Comparison of ENCODE assay signal across 8 mouse cellular contexts in genomic region chr10:80100982-80101381, GRCm38 (mm10). TPM values are rescaled to one million over a fixed set of nuclear protein-coding genes. Genes with fewer than 3 reads are reported as not detected.
DNase-seq lines count a peak whose midpoint lies in the region; ATAC-seq and TF ChIP-seq lines count a peak whose summit lies in the region.

No protein-coding gene starts in this region.

- TF ChIP-seq POLR2A in ES-Bruce4 (IDR thresholded peaks at IDR 0.05; ENCODE audit: insufficient read depth, low read length), result no peak
- no peak for TF ChIP-seq POLR2A in limb, embryonic 14.5 days (IDR thresholded peaks at IDR 0.05; ENCODE audit: borderline replicate concordance, extremely low read depth, insufficient read depth, insufficient read length)
- TF ChIP-seq POLR2A in small intestine, adult 2 months (IDR thresholded peaks at IDR 0.05; ENCODE audit: low read depth, low read length), result no peak

- H3K27me3 ChIP-seq in ES-Bruce4 (ENCODE audit: control insufficient read depth, insufficient read depth, low read length, poor library complexity, severe bottlenecking), result no peaks in the 10 kb centered on the region
- H3K27me3 ChIP-seq in heart, embryonic 15.5 days, result no peaks in the 10 kb centered on the region
- H3K27me3 ChIP-seq in limb, embryonic 14.5 days (ENCODE audit: control insufficient read depth, insufficient read depth, low read length), result no peaks in the 10 kb centered on the region
- H3K27me3 ChIP-seq in small intestine, adult 2 months (ENCODE audit: control insufficient read depth, insufficient read depth, low read length), result no peaks in the 10 kb centered on the region

- no peak for ATAC-seq in heart, embryonic 15.5 days (replicated peaks; ENCODE audit: insufficient number of reproducible peaks, insufficient read depth, low FRiP score, low read depth)
- ATAC-seq in limb, embryonic 14.5 days (ENCODE audit: low FRiP score, low read depth), result no peak

- no peak overlapping the region for H3K27ac ChIP-seq in ES-Bruce4 (ENCODE audit: insufficient read depth, low read length)
- 0 out of 2 replicates have a peak overlapping the region, but pooled peaks have one; percentile 20 for H3K27ac ChIP-seq in heart, embryonic 15.5 days
- H3K27ac ChIP-seq in limb, embryonic 14.5 days (replicated peaks; ENCODE audit: low read depth, low read length), result no peak overlapping the region
- peak overlapping the region; percentile 90 for H3K27ac ChIP-seq in small intestine, adult 2 months (ENCODE audit: insufficient read depth, low read depth, low read length)

- H3K36me3 ChIP-seq in ES-Bruce4 (ENCODE audit: control insufficient read depth, insufficient read depth, low read length, poor library complexity, severe bottlenecking), result no peaks in the 10 kb centered on the region
- H3K36me3 ChIP-seq in heart, embryonic 15.5 days, result no peaks in the 10 kb centered on the region
- peaks cover 4% of the 10 kb centered on the region; the same call in 1 of the 2 replicates for H3K36me3 ChIP-seq in limb, embryonic 14.5 days (ENCODE audit: control insufficient read depth, insufficient read depth, low read length)
- peaks cover 9% of the 10 kb centered on the region; the same call in 1 of the 2 replicates for H3K36me3 ChIP-seq in small intestine, adult 2 months (ENCODE audit: control insufficient read depth, insufficient read depth, low read length)

- no peak overlapping the region; the same call in 1 of the 2 replicates for H3K9ac ChIP-seq in ES-Bruce4 (ENCODE audit: low read depth, poor library complexity, severe bottlenecking)
- no peak overlapping the region for H3K9ac ChIP-seq in heart, embryonic 15.5 days
- H3K9ac ChIP-seq in limb, embryonic 14.5 days (ENCODE audit: low read depth, low read length, severe bottlenecking), result no peak overlapping the region

- peak; percentile 78 for DNase-seq in adipocyte (ENCODE audit: low spot score)
- no peak for DNase-seq in limb, embryonic 14.5 days (ENCODE audit: low spot score)
- DNase-seq in left cerebral cortex, postnatal 14 days (ENCODE audit: low spot score in 2 of 2), result no peak
- no peak for DNase-seq in thymus, postnatal 36 days
- DNase-seq in yolk sac, embryonic 10.5 days (ENCODE audit: low spot score), result no peak

- no peaks in the 10 kb centered on the region for H3K9me3 ChIP-seq in ES-Bruce4 (replicated peaks; ENCODE audit: control insufficient read depth, insufficient read depth, low read length, poor library complexity, severe bottlenecking)
- H3K9me3 ChIP-seq in heart, embryonic 15.5 days (replicated peaks), result no peaks in the 10 kb centered on the region
- H3K9me3 ChIP-seq in limb, embryonic 14.5 days (ENCODE audit: control insufficient read depth, low read length), result no peaks in the 10 kb centered on the region

- TF ChIP-seq EP300 in ES-Bruce4 (IDR thresholded peaks at IDR 0.05; ENCODE audit: insufficient read depth, low read depth, low read length), result no peak

- 49% methylated on average over 11 of the region's 11 CpGs for WGBS in heart, embryonic 15.5 days
- 48% methylated on average over 11 of the region's 11 CpGs for WGBS in limb, embryonic 14.5 days
- WGBS in small intestine, adult 2 months, result 14% methylated on average over 11 of the region's 11 CpGs

- peaks cover 10% of the 10 kb centered on the region for H3K4me1 ChIP-seq in ES-Bruce4 (ENCODE audit: control insufficient read depth, insufficient read depth, low read length)
- peaks cover 52% of the 10 kb centered on the region for H3K4me1 ChIP-seq in heart, embryonic 15.5 days (replicated peaks)
- H3K4me1 ChIP-seq in limb, embryonic 14.5 days (ENCODE audit: control insufficient read depth, insufficient read depth, low read length), result peaks cover 21% of the 10 kb centered on the region
- H3K4me1 ChIP-seq in small intestine, adult 2 months (ENCODE audit: control insufficient read depth, insufficient read depth, insufficient read length, low read length), result peaks cover 53% of the 10 kb centered on the region

- H3K4me3 ChIP-seq in ES-Bruce4 (ENCODE audit: low read depth, low read length), result 0 out of 2 replicates have a peak overlapping the region, but pooled peaks have one; percentile 2
- peak overlapping the region; percentile 91 for H3K4me3 ChIP-seq in heart, embryonic 15.5 days
- 0 out of 2 replicates have a peak overlapping the region, but pooled peaks have one; percentile 89 for H3K4me3 ChIP-seq in limb, embryonic 14.5 days (replicated peaks; ENCODE audit: low read length)
- H3K4me3 ChIP-seq in small intestine, adult 2 months (ENCODE audit: low read depth, low read length), result peak overlapping the region; percentile 73

- H3K4me2 ChIP-seq in heart, embryonic 15.5 days, result peak overlapping the region; percentile 75
- H3K4me2 ChIP-seq in limb, embryonic 14.5 days (replicated peaks; ENCODE audit: low read depth, low read length, severe bottlenecking), result peak overlapping the region; percentile 88; the same call in 1 of the 2 replicates

- intact Hi-C loops in left cerebral cortex, postnatal 14 days (cut with DNase I), result no loop called here

- TF ChIP-seq CTCF in ES-Bruce4 (IDR thresholded peaks at IDR 0.05; ENCODE audit: low read depth, low read length), result no peak
- TF ChIP-seq CTCF in small intestine, adult 2 months (IDR thresholded peaks at IDR 0.05; ENCODE audit: extremely low read depth, insufficient read length, insufficient replicate concordance, low read depth, low read length), result no peak

RNA-seq across cellular contexts. Expression of gene Sbno2, which starts 4.4 kb away (rescaled TPM):
- 36.1 and 37.3 TPM in 2 replicates for polyA plus RNA-seq in ES-Bruce4 (2011; ENCODE audit: insufficient read depth, insufficient read length, low read depth, missing spikeins)
- polyA plus RNA-seq in heart, embryonic 15.5 days (2015; fragmentation: Nextera tagmentation; extraction: Ambion mirVana), result 8.3 and 13.9 TPM in 2 replicates
- polyA plus RNA-seq in limb, embryonic 14.5 days (2012; rRNA removed), result 24.9 and 29.5 TPM in 2 replicates
- 15.3 and 16.8 TPM in 2 replicates for polyA plus RNA-seq in limb, embryonic 14.5 days (2014; fragmentation: Nextera tagmentation; extraction: Ambion mirVana)
- polyA plus RNA-seq in small intestine, adult 2 months (2012; rRNA removed), result 61.2 and 126 TPM in 2 replicates
- total RNA-seq in left cerebral cortex, postnatal 14 days (2021), result 10 to 100 TPM; 19.2 to 19.3 TPM

RNA-seq across cellular contexts. Expression of gene Stk11, which starts 14.6 kb away (rescaled TPM):
- 70.3 and 91.6 TPM in 2 replicates for polyA plus RNA-seq in ES-Bruce4 (2011; ENCODE audit: insufficient read depth, insufficient read length, low read depth, missing spikeins)
- polyA plus RNA-seq in heart, embryonic 15.5 days (2015; fragmentation: Nextera tagmentation; extraction: Ambion mirVana), result 10.0 and 14.2 TPM in 2 replicates
- 133 and 147 TPM in 2 replicates for polyA plus RNA-seq in limb, embryonic 14.5 days (2012; rRNA removed)
- polyA plus RNA-seq in limb, embryonic 14.5 days (2014; fragmentation: Nextera tagmentation; extraction: Ambion mirVana), result 30.1 and 32.4 TPM in 2 replicates
- 77.5 and 124 TPM in 2 replicates for polyA plus RNA-seq in small intestine, adult 2 months (2012; rRNA removed)
- total RNA-seq in left cerebral cortex, postnatal 14 days (2021), result 10 to 100 TPM; 86.2 to 90.8 TPM

RNA-seq across cellular contexts. Expression of gene Atp5d, which starts 37.5 kb away (rescaled TPM):
- 242 and 255 TPM in 2 replicates for polyA plus RNA-seq in ES-Bruce4 (2011; ENCODE audit: insufficient read depth, insufficient read length, low read depth, missing spikeins)
- 861 and 962 TPM in 2 replicates for polyA plus RNA-seq in heart, embryonic 15.5 days (2015; fragmentation: Nextera tagmentation; extraction: Ambion mirVana)
- 449 and 577 TPM in 2 replicates for polyA plus RNA-seq in limb, embryonic 14.5 days (2012; rRNA removed)
- 477 TPM in 2 replicates for polyA plus RNA-seq in limb, embryonic 14.5 days (2014; fragmentation: Nextera tagmentation; extraction: Ambion mirVana)
- 2,309 and 4,813 TPM in 2 replicates for polyA plus RNA-seq in small intestine, adult 2 months (2012; rRNA removed)
- 100 to 1,000 TPM; 403 to 424 TPM for total RNA-seq in left cerebral cortex, postnatal 14 days (2021)

RNA-seq across cellular contexts. Expression of gene Cbarp, which starts 39.7 kb away (rescaled TPM):
- 29.8 and 33.4 TPM in 2 replicates for polyA plus RNA-seq in ES-Bruce4 (2011; ENCODE audit: insufficient read depth, insufficient read length, low read depth, missing spikeins)
- polyA plus RNA-seq in heart, embryonic 15.5 days (2015; fragmentation: Nextera tagmentation; extraction: Ambion mirVana), result 1.7 and 2.9 TPM in 2 replicates
- polyA plus RNA-seq in limb, embryonic 14.5 days (2012; rRNA removed), result 28.9 and 36.0 TPM in 2 replicates
- 7.5 and 9.3 TPM in 2 replicates for polyA plus RNA-seq in limb, embryonic 14.5 days (2014; fragmentation: Nextera tagmentation; extraction: Ambion mirVana)
- 3.7 and 6.6 TPM in 2 replicates for polyA plus RNA-seq in small intestine, adult 2 months (2012; rRNA removed)
- total RNA-seq in left cerebral cortex, postnatal 14 days (2021), result 100 to 1,000 TPM; 437 to 473 TPM

RNA-seq across cellular contexts. Expression of gene Midn, which starts 47.1 kb away (rescaled TPM):
- 67.4 and 73.2 TPM in 2 replicates for polyA plus RNA-seq in ES-Bruce4 (2011; ENCODE audit: insufficient read depth, insufficient read length, low read depth, missing spikeins)
- 11.6 and 16.8 TPM in 2 replicates for polyA plus RNA-seq in heart, embryonic 15.5 days (2015; fragmentation: Nextera tagmentation; extraction: Ambion mirVana)
- 108 and 161 TPM in 2 replicates for polyA plus RNA-seq in limb, embryonic 14.5 days (2012; rRNA removed)
- polyA plus RNA-seq in limb, embryonic 14.5 days (2014; fragmentation: Nextera tagmentation; extraction: Ambion mirVana), result 33.4 and 39.6 TPM in 2 replicates
- polyA plus RNA-seq in small intestine, adult 2 months (2012; rRNA removed), result 151 and 372 TPM in 2 replicates
- total RNA-seq in left cerebral cortex, postnatal 14 days (2021), result 10 to 100 TPM; 94.0 to 96.3 TPM

Comparison
In these comparisons a context has a peak if more than half of its experiments do, and no peak if none do; other contexts are left out.
1. H3K27ac ChIP-seq: peak in heart, embryonic 15.5 days (single experiment) and small intestine, adult 2 months (single experiment); none in ES-Bruce4 (single experiment) and limb, embryonic 14.5 days (single experiment).
2. H3K4me3 ChIP-seq: peak in every context shown above with its lines; median percentile 91 in heart, embryonic 15.5 days; 89 in limb, embryonic 14.5 days; 73 in small intestine, adult 2 months; 2 in ES-Bruce4.